Mouse (Mus musculus): ENCODE measurements at regions not wholly inside any gene's neighbourhood (a gene's known extent, or its start where the extent isn't known, plus 50 kb on each side); places are given as distances from the start of the nearest gene placed in this dataset.

GRCm38 (mm10) chr8:56962186-56962585 lies 358.6 kb upstream of the Hand2 start:
- TF ChIP-seq CTCF (IDR thresholded peaks at IDR 0.05; ENCODE audit: low read depth) (no peak), EP300 (IDR thresholded peaks at IDR 0.05; ENCODE audit: low read depth) (no peak)
